ENCODE assay signal across 20 mouse cellular contexts in the genomic region with DNA sequence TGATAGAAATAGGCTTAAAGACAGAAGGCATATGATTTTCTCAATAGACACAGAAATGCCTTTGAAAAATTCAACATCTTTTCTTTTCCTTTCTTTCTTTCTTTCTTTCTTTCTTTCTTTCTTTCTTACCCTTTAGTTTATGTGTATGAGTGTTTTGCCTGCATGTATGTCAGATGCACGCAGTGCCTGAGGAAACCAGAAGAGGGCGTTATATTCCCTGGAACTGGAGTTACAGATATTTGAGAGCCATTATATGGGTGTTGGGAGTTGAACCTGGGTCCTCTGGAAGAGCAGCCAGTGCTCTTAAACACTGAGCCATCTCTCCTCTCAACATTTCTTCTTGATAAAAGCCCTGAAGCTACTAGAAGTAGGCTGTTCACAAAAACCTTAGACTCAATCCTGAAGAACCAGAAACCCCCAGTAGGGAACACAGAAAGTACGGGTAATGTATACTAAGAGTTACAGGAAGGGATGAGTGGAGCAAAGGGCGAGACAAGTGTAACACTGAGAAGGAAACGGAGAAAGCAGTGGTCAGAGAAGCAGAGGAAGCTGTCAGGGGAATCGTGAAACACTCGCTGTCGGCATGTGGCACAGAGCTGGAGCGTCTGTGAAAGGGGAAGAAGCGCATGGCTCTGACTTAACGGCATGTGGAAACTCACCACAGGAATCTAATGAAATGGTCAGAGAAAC.
A peak's percentile ranks its signal among the peaks of the same experiment; 100 is the strongest.
DNase-seq lines count a peak whose midpoint lies in the region; ATAC-seq and TF ChIP-seq lines count a peak whose summit lies in the region.
"Had no signal": no experiment of that assay in that cellular context is flagged by ENCODE, and none has a peak within 500 bp of the region (broad histone marks: within the 10 kb centered on the region; RNA-seq: fewer than 3 reads in every experiment).

No protein-coding gene starts in this region.

- no peak for TF ChIP-seq POLR2A in lung, adult 2 months (IDR thresholded peaks at IDR 0.05; ENCODE audit: borderline replicate concordance, extremely low read depth, low read depth, low read length)
- TF ChIP-seq POLR2A in cerebellum, adult 2 months (IDR thresholded peaks at IDR 0.05; ENCODE audit: borderline replicate concordance, insufficient read depth, low read length): no peak

- WGBS in lung, adult 2 months: 29% methylated on average over 11 of the region's 11 CpGs
- WGBS in lung, embryonic 14.5 days: 30% methylated on average over 11 of the region's 11 CpGs
- 60% methylated on average over 11 of the region's 11 CpGs for WGBS in cerebellum, adult 2 months

- no peak overlapping the region for H3K9ac ChIP-seq in lung, embryonic 14.5 days
- H3K9ac ChIP-seq: embryonic facial prominence, embryonic 13.5 days; forebrain, postnatal 0 days; neural tube, embryonic 12.5 days had no signal

- no peak overlapping the region for H3K4me3 ChIP-seq in lung, adult 2 months (replicated peaks; ENCODE audit: extremely low read depth, low read depth, low read length)
- H3K4me3 ChIP-seq in lung, embryonic 14.5 days (ENCODE audit: low read depth, low read length): no peak overlapping the region
- H3K4me3 ChIP-seq in cerebellum, adult 2 months (replicated peaks; ENCODE audit: insufficient read depth, low read depth, low read length): no peak overlapping the region
- H3K4me3 ChIP-seq: embryonic facial prominence, embryonic 13.5 days; gastrocnemius, adult 2 months; hindbrain, embryonic 10.5 days; neural tube, embryonic 12.5 days had no signal

- POLR2A ChIA-PET in Patski (lab: Charles Lee): no interaction called here

- no peaks in the 10 kb centered on the region for H3K36me3 ChIP-seq in lung, embryonic 14.5 days (ENCODE audit: insufficient read depth)
- H3K36me3 ChIP-seq: embryonic facial prominence, embryonic 13.5 days; G1E; hindbrain, embryonic 10.5 days; neural tube, embryonic 12.5 days had no signal

- no peak overlapping the region for H3K27ac ChIP-seq in lung, embryonic 14.5 days (ENCODE audit: low read depth)
- H3K27ac ChIP-seq in cerebellum, adult 2 months (ENCODE audit: insufficient read depth, low read length): no peak overlapping the region
- H3K27ac ChIP-seq: embryonic facial prominence, embryonic 13.5 days; gastrocnemius, adult 2 months; hindbrain, embryonic 10.5 days; neural tube, embryonic 12.5 days had no signal

- H3K27me3 ChIP-seq in Patski: no peaks in the 10 kb centered on the region
- no peaks in the 10 kb centered on the region for H3K27me3 ChIP-seq in lung, embryonic 14.5 days (ENCODE audit: insufficient read depth, low read length)
- no peaks in the 10 kb centered on the region for H3K27me3 ChIP-seq in cerebellum, adult 2 months (ENCODE audit: control insufficient read depth, insufficient read depth, low read length)
- H3K27me3 ChIP-seq: embryonic facial prominence, embryonic 13.5 days; neural tube, embryonic 12.5 days had no signal

- H3K4me1 ChIP-seq in lung, adult 2 months (ENCODE audit: control insufficient read depth, insufficient read depth, low read length): no peaks in the 10 kb centered on the region
- H3K4me1 ChIP-seq in lung, embryonic 14.5 days (ENCODE audit: insufficient read depth): no peaks in the 10 kb centered on the region
- H3K4me1 ChIP-seq in cerebellum, adult 2 months (ENCODE audit: control insufficient read depth, insufficient read depth, low read length): no peaks in the 10 kb centered on the region
- H3K4me1 ChIP-seq: neural tube, embryonic 12.5 days had no signal

- TF ChIP-seq CTCF in lung, adult 2 months (IDR thresholded peaks at IDR 0.05; ENCODE audit: insufficient read depth, low read length): no peak
- peak; percentile 38 for TF ChIP-seq CTCF in Patski (IDR thresholded peaks at IDR 0.05)
- TF ChIP-seq CTCF in lung, embryonic 14.5 days (IDR thresholded peaks at IDR 0.05; ENCODE audit: low read depth): peak; percentile 31; the same call in 1 of the 2 replicates
- no peak for TF ChIP-seq CTCF in cerebellum, adult 2 months (IDR thresholded peaks at IDR 0.05; ENCODE audit: borderline replicate concordance, insufficient read depth, low read depth, low read length)

- no peak for ATAC-seq in Patski
- ATAC-seq in lung, embryonic 14.5 days (ENCODE audit: insufficient read depth): peak; percentile 75; the same call in 1 of the 2 replicates
- ATAC-seq: forebrain, postnatal 0 days; intestine, postnatal 0 days had no signal

- CTCF ChIA-PET in Patski (lab: Charles Lee): interaction anchor here (1.0 to 1.3 kb wide), 3 partner anchors 10 to 27 kb away, joined by 3 to 4 read pairs (median 3); no protein-coding TSS in a partner anchor

- DNase-seq in lung, adult 18-20 months: peak; percentile 15 to 19
- DNase-seq in lung, adult 2 months: no peak
- no peak for DNase-seq in Patski (ENCODE audit: low read depth, low spot score)
- DNase-seq in lung, embryonic 14.5 days: peak; percentile 76
- peak; percentile 64 to 67 for DNase-seq in lung, postnatal 4 days
- DNase-seq in cerebellum, adult 2 months: no peak
- DNase-seq in embryo, embryonic 11 days: no peak
- DNase-seq in kidney, adult 11 months: no peak
- DNase-seq: adrenal gland, adult 8-10 months; cerebellum, postnatal 36 days; forebrain, postnatal 0 days; gastrocnemius, adult 2 months; heart, adult 11 months; kidney, postnatal 10 days; thymus, postnatal 4 days had no signal

- no peaks in the 10 kb centered on the region for H3K9me3 ChIP-seq in lung, embryonic 14.5 days (ENCODE audit: low read depth, low read length)
- H3K9me3 ChIP-seq: embryonic facial prominence, embryonic 13.5 days; G1E; hindbrain, embryonic 10.5 days; neural tube, embryonic 12.5 days had no signal

- H3K4me2 ChIP-seq in lung, embryonic 14.5 days: no peak overlapping the region
- H3K4me2 ChIP-seq: embryonic facial prominence, embryonic 13.5 days; neural tube, embryonic 12.5 days had no signal

- in situ Hi-C loops in Patski (cut with MboI; ENCODE audit: low pct_unique_long_range_greater_than_20kb): no loop called here

Comparison
In these comparisons a context has a peak if more than half of its experiments do, and no peak if none do; other contexts are left out.
1. DNase-seq: peak in lung, adult 18-20 months (2 of 2), lung, embryonic 14.5 days (single experiment) and lung, postnatal 4 days (2 of 2); none in lung, adult 2 months (single experiment), Patski (single experiment), cerebellum, adult 2 months (0 of 2), embryo, embryonic 11 days (single experiment) and kidney, adult 11 months (single experiment).
2. CTCF ChIP-seq: peak in Patski (single experiment) and lung, embryonic 14.5 days (single experiment); none in lung, adult 2 months (single experiment) and cerebellum, adult 2 months (single experiment).